Mouse (Mus musculus): ENCODE measurements around the gene Aven. TPM values are rescaled to one million over a fixed set of nuclear protein-coding genes. Genes with fewer than 3 reads are reported as not detected.
"Not testable (repeated sequence)": the region's sequence is repeated elsewhere in the genome, so short reads cannot be mapped to it uniquely, and the experiment has no call there.

The Aven gene
- polyA plus RNA-seq (2015; fragmentation: Nextera tagmentation; extraction: Ambion mirVana), result 5.1 and 5.3 TPM in 2 replicates

DNA sequence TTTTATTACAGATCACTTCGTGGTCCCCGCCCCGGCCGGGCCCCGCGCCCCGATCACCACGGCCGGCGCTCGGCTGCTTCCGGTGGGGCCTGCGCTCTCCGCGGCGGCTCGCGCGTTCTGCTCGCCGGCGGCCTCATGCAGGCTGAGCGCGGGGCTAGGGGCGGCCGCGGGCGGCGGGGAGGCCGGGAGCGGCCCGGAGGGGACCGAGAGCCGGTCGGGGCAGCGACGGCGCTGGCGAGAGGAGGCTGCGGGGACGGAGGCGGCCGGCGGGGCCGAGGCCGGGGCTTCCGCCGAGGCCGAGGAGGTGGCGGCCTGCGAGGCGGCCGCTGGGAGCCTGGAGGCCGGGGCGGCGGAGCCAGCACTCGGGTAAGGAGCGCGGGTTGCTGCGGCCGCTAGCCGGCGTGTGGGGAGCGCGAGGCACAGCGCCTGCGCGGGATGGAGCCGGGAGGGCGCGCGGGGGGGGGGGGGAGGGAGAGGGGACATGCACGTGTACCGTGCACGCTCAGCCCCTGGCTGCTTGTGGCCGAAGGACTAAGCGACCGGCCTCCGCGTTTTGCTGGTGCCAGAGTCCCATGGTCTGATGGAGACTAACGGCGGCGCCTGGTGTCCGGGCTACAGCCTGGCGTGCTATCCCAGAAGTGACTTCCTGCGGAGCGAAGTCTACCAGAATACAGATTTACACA, at the start of gene Aven:
TSS of gene Aven (plus strand) at position 109 of the 683 bp plus-strand sequence.
- peak within 1 kb of the TSS; percentile 91 for H3K9ac ChIP-seq
- peak within 1 kb of the TSS; percentile 76 for H3K4me2 ChIP-seq
- WGBS, result under 1% methylated on average over 75 of the region's 87 CpGs
- no peaks in the 10 kb centered on the region for H3K27me3 ChIP-seq
- H3K36me3 ChIP-seq, result no peaks in the 10 kb centered on the region
- peak within 1 kb of the TSS; percentile 74 for H3K4me3 ChIP-seq
- no peaks in the 10 kb centered on the region for H3K9me3 ChIP-seq (replicated peaks)
- peak; percentile 94 for ATAC-seq (replicated peaks; ENCODE audit: insufficient number of reproducible peaks, insufficient read depth, low FRiP score, low read depth)
- H3K27ac ChIP-seq, result peak within 1 kb of the TSS; percentile 99
- peaks cover 15% of the 10 kb centered on the region for H3K4me1 ChIP-seq (replicated peaks)

DNA sequence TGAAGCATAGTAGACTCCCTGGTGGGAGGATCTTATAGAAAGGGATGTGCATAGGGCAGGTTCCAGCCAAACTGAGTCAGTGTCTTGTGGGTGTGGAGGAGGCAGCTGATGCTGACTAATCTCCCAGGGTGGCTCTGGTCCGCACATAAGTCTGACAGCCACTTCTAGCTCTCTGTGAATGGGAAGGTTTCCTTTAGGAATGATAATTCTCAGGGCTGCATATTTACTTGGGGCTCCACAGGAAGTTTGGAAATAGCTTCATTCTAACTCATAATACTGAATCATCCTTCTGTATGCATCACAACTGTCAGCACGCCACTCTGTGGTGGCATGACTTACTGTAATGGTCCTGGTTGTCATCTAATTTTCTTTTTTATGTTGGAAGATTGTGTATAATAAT, 49.3 kb upstream of the Aven start:
- ATAC-seq (replicated peaks; ENCODE audit: insufficient number of reproducible peaks, insufficient read depth, low FRiP score, low read depth), result no peak
- WGBS, result 58% methylated on average over 2 of the region's 2 CpGs
- H3K27me3 ChIP-seq, result no peaks in the 10 kb centered on the region
- no peaks in the 10 kb centered on the region for H3K36me3 ChIP-seq
- no peak overlapping the region for H3K4me3 ChIP-seq
- no peak overlapping the region for H3K27ac ChIP-seq
- H3K9ac ChIP-seq, result no peak overlapping the region
- H3K4me2 ChIP-seq, result no peak overlapping the region
- H3K9me3 ChIP-seq (replicated peaks), result no peaks in the 10 kb centered on the region
- no peaks in the 10 kb centered on the region for H3K4me1 ChIP-seq (replicated peaks)

DNA sequence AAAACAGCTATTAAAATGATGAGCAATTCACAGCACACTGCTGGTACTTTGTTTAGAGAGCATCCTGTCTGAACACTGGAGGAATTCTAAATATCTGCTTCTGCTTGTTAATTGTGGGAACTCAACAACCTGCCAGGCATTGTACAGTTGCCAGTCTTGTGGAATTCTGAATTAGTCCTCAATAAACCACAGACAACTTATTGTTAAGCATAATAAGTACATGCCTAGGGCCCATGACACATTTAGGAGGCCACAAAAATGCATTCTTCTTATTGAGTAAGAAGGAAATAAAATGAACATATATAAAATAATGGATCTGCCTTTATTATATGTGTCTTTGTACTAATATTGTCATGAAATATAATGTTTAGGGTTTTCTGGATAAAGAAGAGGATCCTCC, 47.3 kb upstream of the Aven start:
- Histone ChIP-seq H3K9ac (no peak overlapping the region), H3K27me3 (no peaks in the 10 kb centered on the region), H3K4me3 (no peak overlapping the region), H3K9me3 (replicated peaks) (no peaks in the 10 kb centered on the region), H3K4me1 (replicated peaks) (no peaks in the 10 kb centered on the region), H3K4me2 (no peak overlapping the region), H3K27ac (no peak overlapping the region), H3K36me3 (no peaks in the 10 kb centered on the region)
- no peak for ATAC-seq (replicated peaks; ENCODE audit: insufficient number of reproducible peaks, insufficient read depth, low FRiP score, low read depth)

DNA sequence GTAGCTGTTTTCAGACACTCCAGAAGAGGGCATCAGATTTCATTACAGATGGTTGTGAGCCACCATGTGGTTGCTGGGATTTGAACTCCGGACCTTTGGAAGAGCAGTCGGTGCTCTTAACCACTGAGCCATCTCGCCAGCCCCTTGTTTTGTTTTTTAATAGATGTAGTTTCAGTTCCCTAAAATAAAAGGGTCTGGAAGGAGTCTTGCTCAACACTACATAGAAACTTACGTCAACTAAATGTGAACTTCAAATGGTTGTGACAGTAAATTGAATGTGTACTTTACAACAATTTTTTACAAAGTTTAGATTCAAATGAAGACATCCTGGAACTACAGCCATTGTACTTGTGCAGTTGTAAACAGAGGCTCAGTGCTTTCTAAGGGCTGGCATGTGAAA, 44.7 kb upstream of the Aven start:
- H3K27me3 ChIP-seq; H3K27ac ChIP-seq; ATAC-seq (replicated peaks; ENCODE audit: insufficient number of reproducible peaks, insufficient read depth, low FRiP score, low read depth); H3K4me3 ChIP-seq; H3K9me3 ChIP-seq (replicated peaks); H3K9ac ChIP-seq; H3K4me1 ChIP-seq (replicated peaks); H3K4me2 ChIP-seq; H3K36me3 ChIP-seq: not testable (repeated sequence)
- WGBS, result 69% methylated on average over 4 of the region's 4 CpGs

DNA sequence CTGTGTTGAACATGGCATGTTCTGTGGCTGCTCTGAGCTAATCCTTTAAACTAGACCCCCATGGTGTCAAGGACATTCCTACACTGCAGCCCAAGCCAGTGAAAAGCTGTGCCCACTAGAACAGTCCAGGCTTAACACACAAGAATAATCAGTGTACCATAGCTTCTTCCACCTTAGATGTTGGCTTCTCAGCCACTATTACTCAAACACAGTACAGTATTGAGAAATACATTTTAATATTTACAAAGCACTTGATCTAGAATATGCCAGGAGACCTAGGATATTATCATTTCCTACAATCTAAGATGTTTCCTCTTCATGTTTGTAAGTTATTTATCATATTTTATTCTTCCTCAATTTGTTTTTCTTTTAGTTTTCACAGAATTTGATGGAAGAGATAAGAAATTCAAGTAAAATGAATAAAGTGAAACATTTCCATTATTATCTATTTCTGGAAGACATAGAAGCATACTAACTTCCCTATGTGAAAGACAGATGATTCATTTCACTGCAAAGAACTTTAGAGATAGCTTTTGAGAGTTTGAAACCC, 44.2 kb upstream of the Aven start:
- Histone ChIP-seq H3K4me1 (replicated peaks) (no peaks in the 10 kb centered on the region), H3K36me3 (no peaks in the 10 kb centered on the region), H3K9ac (no peak overlapping the region), H3K27ac (no peak overlapping the region), H3K4me3 (no peak overlapping the region), H3K4me2 (no peak overlapping the region), H3K9me3 (replicated peaks) (no peaks in the 10 kb centered on the region), H3K27me3 (no peaks in the 10 kb centered on the region)
- no peak for ATAC-seq (replicated peaks; ENCODE audit: insufficient number of reproducible peaks, insufficient read depth, low FRiP score, low read depth)

DNA sequence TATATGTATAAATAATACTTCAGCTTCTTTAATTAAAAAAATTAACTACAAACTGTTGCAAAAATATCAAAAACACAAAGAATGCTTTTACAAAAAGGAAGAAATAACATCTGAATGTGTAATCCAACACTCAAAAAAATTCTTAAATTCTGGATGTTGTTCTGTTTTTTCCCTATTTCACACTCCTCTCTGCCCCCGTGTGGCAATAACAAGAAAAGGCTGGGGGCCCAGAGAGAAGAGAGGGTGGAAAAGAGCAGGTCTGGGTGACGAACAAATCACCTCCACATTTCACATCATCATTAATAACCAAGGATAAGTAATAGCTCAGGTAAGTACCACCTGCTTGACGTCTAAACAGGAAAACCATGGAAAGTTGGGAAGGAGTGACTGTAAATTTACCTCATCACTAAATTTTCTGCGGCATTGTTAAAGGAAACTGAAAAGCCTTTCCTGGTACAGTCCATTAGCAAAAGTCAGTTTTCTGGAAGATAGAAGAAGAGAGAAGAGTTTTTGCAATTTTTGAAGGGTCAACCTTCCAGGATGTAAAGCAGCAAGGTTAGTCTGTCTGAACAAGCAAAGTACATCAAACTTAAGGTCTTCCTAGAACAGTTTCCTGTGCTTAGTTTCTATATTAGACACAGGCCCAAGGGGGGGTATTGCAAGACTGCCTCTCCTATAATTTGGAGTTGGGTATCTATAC, 43.0 kb upstream of the Aven start:
- no peaks in the 10 kb centered on the region for H3K36me3 ChIP-seq
- no peak overlapping the region for H3K4me3 ChIP-seq
- WGBS, result 29% methylated on average over 4 of the region's 4 CpGs
- H3K4me1 ChIP-seq (replicated peaks), result peaks cover 3% of the 10 kb centered on the region
- no peak for ATAC-seq (replicated peaks; ENCODE audit: insufficient number of reproducible peaks, insufficient read depth, low FRiP score, low read depth)
- H3K4me2 ChIP-seq, result no peak overlapping the region
- H3K27ac ChIP-seq, result no peak overlapping the region
- no peak overlapping the region for H3K9ac ChIP-seq
- no peaks in the 10 kb centered on the region for H3K27me3 ChIP-seq
- no peaks in the 10 kb centered on the region for H3K9me3 ChIP-seq (replicated peaks)

DNA sequence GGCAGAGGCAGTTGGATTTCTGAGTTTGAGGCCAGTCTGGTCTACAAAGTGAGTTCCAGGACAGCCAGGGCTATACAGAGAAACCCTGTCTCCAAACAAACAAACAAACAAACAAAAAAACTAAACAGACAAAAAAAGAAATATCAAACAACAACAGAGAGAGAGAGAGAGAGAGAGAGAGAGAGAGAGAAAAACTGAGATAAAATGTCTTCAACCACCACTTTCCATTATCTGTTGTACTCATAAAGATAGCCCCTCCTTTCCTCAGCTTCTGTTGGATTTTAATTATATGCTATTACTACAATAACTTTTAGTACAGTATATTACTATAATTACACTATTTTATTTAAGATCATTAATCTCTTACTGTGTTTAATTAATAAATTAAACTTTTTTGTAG, 40.3 kb upstream of the Aven start:
- not testable (repeated sequence) for H3K36me3 ChIP-seq; H3K4me1 ChIP-seq (replicated peaks); H3K4me2 ChIP-seq; ATAC-seq (replicated peaks; ENCODE audit: insufficient number of reproducible peaks, insufficient read depth, low FRiP score, low read depth); H3K9me3 ChIP-seq (replicated peaks); H3K9ac ChIP-seq; H3K27ac ChIP-seq; H3K4me3 ChIP-seq; H3K27me3 ChIP-seq

DNA sequence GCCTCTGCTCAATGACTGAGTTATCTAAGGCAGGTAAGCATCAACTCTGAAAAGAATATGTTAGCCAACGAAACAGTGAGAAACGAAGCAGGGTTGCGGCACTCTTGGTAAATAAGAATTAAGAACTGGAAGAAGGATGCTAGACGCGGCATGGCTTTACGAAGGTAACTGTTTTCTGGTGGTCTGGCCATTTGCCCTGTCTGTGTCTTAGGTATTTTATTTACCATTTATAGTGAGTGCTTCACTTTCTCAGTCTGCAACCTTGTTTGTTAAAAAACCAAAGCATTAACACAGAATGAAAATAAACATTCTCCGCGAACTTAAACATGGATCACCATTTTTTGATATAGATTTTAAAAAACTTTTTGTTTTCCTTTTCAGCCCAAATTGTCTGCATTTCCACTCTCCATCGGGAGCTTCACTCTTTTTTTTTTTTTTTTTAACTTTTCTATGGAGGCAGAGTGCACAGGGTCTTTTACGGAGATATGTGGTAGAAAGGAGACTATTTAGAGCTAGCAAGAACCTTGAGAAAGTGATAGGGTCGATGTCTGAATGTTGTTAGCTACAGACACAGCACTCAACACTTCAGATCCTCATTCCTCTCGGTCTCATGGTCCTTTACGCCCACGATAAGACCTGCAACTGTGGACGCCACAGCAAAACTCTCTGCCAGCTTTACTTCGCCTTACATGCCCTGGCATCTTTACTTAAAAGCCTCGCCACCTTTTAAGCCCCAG, 38.5 kb upstream of the Aven start:
- Histone ChIP-seq H3K27ac (peak overlapping the region; percentile 91), H3K27me3 (no peaks in the 10 kb centered on the region), H3K4me3 (peak overlapping the region; percentile 72), H3K9ac (peak overlapping the region; percentile 84), H3K4me1 (replicated peaks) (peaks cover 8% of the 10 kb centered on the region), H3K9me3 (replicated peaks) (no peaks in the 10 kb centered on the region), H3K4me2 (peak overlapping the region; percentile 76), H3K36me3 (no peaks in the 10 kb centered on the region)
- 27% methylated on average over 17 of the region's 17 CpGs for WGBS
- ATAC-seq (replicated peaks; ENCODE audit: insufficient number of reproducible peaks, insufficient read depth, low FRiP score, low read depth), result peak; percentile 41; the same call in 1 of the 2 replicates

DNA sequence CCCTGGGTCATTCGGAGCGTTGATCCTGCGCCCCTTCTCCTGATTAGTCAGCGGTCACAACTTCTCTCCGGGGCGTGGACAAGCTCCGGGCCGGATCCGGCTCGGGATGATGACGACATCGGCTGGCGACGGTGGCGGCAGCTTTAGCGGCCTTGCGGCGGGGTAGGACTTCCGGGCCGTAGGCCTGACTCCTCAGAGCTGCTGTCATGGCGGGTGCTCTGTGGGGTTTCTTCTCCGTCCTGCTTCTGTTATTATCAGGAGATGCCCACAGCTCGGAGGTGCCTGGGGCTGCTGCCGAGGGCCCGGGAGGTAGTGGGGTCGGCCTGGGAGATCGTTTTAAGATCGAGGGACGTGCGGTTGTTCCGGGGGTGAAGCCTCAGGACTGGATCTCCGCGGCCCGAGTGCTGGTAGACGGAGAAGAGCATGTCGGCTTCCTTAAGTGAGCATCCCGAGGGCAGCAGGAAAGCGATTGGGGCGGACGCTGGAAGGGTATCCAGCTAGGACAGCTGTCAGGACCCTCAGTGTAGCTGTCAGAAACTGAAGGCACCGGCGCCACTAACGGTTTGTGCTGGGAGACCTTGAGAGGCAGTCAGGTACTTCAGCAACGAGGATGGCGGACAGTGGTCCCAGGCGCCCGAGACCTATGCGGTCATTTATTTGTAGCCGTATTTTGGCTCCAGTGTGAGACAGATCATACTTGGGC, 37.8 kb upstream of the Aven start, which contains the start of gene Emc7:
TSS of gene Emc7 (plus strand) at position 136 of the 703 bp plus-strand sequence.
- H3K9me3 ChIP-seq (replicated peaks), result no peaks in the 10 kb centered on the region
- peak; percentile 97 for ATAC-seq (replicated peaks; ENCODE audit: insufficient number of reproducible peaks, insufficient read depth, low FRiP score, low read depth)
- WGBS, result under 1% methylated on average over 49 of the region's 49 CpGs
- no peaks in the 10 kb centered on the region for H3K27me3 ChIP-seq
- H3K36me3 ChIP-seq, result peaks cover 2% of the 10 kb centered on the region
- H3K9ac ChIP-seq, result peak within 1 kb of the TSS; percentile 84
- H3K27ac ChIP-seq, result peak within 1 kb of the TSS; percentile 91
- peak within 1 kb of the TSS; percentile 76 for H3K4me2 ChIP-seq
- peaks cover 8% of the 10 kb centered on the region for H3K4me1 ChIP-seq (replicated peaks)
- peak within 1 kb of the TSS; percentile 72 for H3K4me3 ChIP-seq

DNA sequence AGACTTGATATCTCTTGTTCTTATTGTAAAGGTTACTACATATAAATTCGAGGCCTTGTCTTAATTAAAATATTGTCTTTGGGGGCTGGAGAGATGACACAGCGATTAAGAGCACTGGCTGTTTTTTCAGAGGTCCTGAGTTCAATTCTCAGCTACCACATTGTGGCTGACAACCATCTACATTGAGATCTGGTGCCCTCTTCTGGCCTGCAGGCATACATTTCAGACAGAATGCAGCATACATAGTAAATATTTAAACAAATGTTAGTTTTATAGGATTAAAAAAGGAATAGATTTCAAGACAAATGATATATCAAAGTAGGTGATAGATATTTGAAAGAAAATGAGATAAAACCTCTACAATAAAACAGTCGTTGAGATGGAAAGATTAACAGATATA, 32.2 kb upstream of the Aven start:
- no peak overlapping the region for H3K9ac ChIP-seq
- no peak overlapping the region for H3K27ac ChIP-seq
- peaks cover 24% of the 10 kb centered on the region for H3K36me3 ChIP-seq
- H3K9me3 ChIP-seq (replicated peaks), result no peaks in the 10 kb centered on the region
- WGBS, result 93% methylated on average over 3 of the region's 3 CpGs
- ATAC-seq (replicated peaks; ENCODE audit: insufficient number of reproducible peaks, insufficient read depth, low FRiP score, low read depth), result no peak
- peaks cover 4% of the 10 kb centered on the region for H3K4me1 ChIP-seq (replicated peaks)
- H3K27me3 ChIP-seq, result no peaks in the 10 kb centered on the region
- H3K4me3 ChIP-seq, result no peak overlapping the region
- H3K4me2 ChIP-seq, result no peak overlapping the region

DNA sequence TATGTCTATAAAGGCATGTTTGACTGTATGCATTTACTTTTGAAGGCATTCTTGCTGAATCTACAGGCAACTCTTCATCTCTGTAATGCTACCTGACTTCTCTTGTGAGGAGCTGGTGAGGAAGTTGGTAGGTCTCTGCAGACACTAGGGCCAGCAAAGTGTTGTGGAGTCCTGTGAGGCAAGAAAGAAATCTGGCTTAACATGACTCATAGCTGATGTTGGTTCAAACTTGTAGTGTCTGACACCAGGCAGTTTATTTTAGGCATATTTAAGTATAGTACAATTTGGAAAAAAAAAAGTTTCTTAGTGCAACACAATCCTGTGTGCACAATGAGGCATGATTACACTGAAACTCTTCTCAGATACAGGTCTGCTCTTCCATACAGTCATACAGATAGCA, 23.2 kb upstream of the Aven start:
- no peak for ATAC-seq (replicated peaks; ENCODE audit: insufficient number of reproducible peaks, insufficient read depth, low FRiP score, low read depth)
- no peaks in the 10 kb centered on the region for H3K9me3 ChIP-seq (replicated peaks)
- H3K27ac ChIP-seq, result peak overlapping the region; percentile 43
- peaks cover 28% of the 10 kb centered on the region for H3K36me3 ChIP-seq
- no peak overlapping the region for H3K9ac ChIP-seq
- no peaks in the 10 kb centered on the region for H3K27me3 ChIP-seq
- peaks cover 13% of the 10 kb centered on the region for H3K4me1 ChIP-seq (replicated peaks)
- H3K4me2 ChIP-seq, result no peak overlapping the region
- H3K4me3 ChIP-seq, result no peak overlapping the region
